Mouse (Mus musculus): ENCODE data around the gene Ctdnep1.

- TF ChIP-seq POLR2A (IDR thresholded peaks at IDR 0.05; ENCODE audit: insufficient read depth, low read depth, low read length), result no peak
- no peak for TF ChIP-seq CTCF (IDR thresholded peaks at IDR 0.05; ENCODE audit: insufficient read depth, low read depth, low read length)
Measured at GRCm38 (mm10) chr11:69939181-69939580, 41.8 kb upstream of the Ctdnep1 start.
